Mouse (Mus musculus): ENCODE data around the gene D130040H23Rik.
"Not testable (repeated sequence)": the region's sequence is repeated elsewhere in the genome, so short reads cannot be mapped to it uniquely, and the experiment has no call there.

The D130040H23Rik gene

GRCm38 (mm10) chr8:69270386-69271202 is at the start of gene D130040H23Rik:
TSS of gene D130040H23Rik (plus strand) at chr8:69271080.
- peak; percentile 87 for DNase-seq (ENCODE audit: low read depth, low spot score)

GRCm38 (mm10) chr8:69242541-69242940 is 28.3 kb upstream of the D130040H23Rik start:
- DNase-seq (ENCODE audit: low read depth, low spot score), result no peak

- DNase-seq (ENCODE audit: low read depth, low spot score), result no peak
These were observed 2.4 kb upstream of the D130040H23Rik start for GRCm38 (mm10) chr8:69268525-69268924.

- DNase-seq (ENCODE audit: low read depth, low spot score), result no peak
These were observed 299 bp downstream of the D130040H23Rik start for GRCm38 (mm10) chr8:69271203-69271554.

DNA sequence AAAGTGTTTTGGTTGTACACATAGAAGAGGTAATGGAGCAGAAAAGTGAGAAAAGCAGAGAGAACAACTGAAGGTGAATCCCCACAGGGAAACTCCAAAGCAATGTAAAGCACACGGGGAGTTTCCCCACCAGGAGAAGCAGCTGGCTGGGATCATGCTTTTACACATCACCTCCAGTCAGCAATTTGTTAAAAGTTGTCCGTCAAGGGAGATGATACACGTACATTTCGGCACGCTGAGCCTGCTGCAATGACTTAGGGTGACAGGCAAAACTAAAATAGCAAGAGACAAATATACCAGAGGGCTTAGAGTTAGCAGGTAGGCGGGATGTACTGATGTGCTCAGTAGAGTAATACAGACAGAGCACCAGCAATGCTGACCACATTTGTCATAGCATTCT is 1.6 kb downstream of the D130040H23Rik start:
- DNase-seq (ENCODE audit: low read depth, low spot score), result no peak

- no peak for DNase-seq (ENCODE audit: low read depth, low spot score)
These were observed 53.9 kb downstream of the D130040H23Rik start for GRCm38 (mm10) chr8:69324771-69325170.

- DNase-seq (ENCODE audit: low read depth, low spot score), result peak; percentile 55
These were observed 57.7 kb downstream of the D130040H23Rik start for GRCm38 (mm10) chr8:69328301-69329288.

- DNase-seq (ENCODE audit: low read depth, low spot score), result not testable (repeated sequence)
These were observed 58.4 kb downstream of the D130040H23Rik start for GRCm38 (mm10) chr8:69329289-69329688.
